Mouse (Mus musculus): ENCODE results near the gene Llcfc1.

DNA sequence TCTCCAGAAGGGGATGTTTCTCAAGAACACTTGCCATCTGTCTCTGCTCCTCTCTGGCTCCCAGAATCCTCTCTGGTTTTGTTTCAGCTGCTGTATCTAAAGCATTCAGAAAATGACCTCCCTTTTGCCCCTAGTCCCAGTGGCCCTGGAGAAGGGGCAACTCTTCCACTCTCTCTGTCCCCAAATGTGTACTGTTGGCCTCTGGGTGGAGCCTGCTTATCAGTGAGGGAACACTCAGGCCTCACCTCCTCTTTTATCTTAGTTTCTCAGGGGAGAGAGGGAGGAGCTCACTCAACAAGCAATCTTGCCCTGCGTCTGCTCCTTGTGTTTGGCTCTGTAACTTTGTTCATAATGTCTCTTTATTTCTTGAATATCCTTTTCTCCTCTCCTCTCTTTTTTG, 19.9 kb downstream of the Llcfc1 start, which contains the start of gene Kel:
- TF ChIP-seq CTCF (IDR thresholded peaks at IDR 0.05) (no peak), EP300 (IDR thresholded peaks at IDR 0.05) (no peak)
